Mouse (Mus musculus): Measurements from ENCODE around the gene Olfr1377. TPM values are rescaled to one million over a fixed set of nuclear protein-coding genes. Genes with fewer than 3 reads are reported as not detected.

Gene Olfr1377
- not detected in 2 replicates for polyA plus RNA-seq (2014; fragmentation: Nextera tagmentation; extraction: Ambion mirVana)

DNA sequence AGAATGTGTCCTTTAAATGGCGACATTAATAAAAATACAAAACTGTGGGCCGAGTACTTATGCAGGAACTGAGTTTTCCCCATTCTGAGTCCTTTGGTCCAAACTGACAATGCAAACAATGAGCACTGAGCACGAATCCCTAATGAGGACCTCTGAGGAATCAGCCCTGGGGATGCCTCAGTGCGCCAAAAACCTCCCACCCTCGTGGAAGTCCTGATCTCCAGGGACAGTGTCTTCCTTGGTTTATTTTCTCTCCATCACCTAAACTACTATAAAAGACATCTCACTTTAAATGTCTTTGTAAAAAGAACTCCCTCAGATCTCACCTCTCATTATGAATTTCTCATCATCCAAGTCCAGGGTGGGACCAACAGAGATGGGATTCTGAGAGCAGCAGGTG, at the start of gene Olfr1377:
Olfr1377 (plus strand) TSS at position 301 of the 400 bp plus-strand sequence.
- ATAC-seq (ENCODE audit: low read depth), result no peak
- no peaks in the 10 kb centered on the region for H3K27me3 ChIP-seq (ENCODE audit: control insufficient read depth, insufficient read depth, low read length)
- H3K4me3 ChIP-seq (ENCODE audit: low read depth, low read length), result no peak within 1 kb of the TSS
- WGBS, result 66% methylated on average over 5 of the region's 5 CpGs
- H3K9ac ChIP-seq (replicated peaks; ENCODE audit: low read depth, low read length), result no peak within 1 kb of the TSS
- H3K4me2 ChIP-seq (ENCODE audit: low read depth, low read length), result no peak within 1 kb of the TSS
- no peaks in the 10 kb centered on the region for H3K4me1 ChIP-seq (ENCODE audit: control insufficient read depth, insufficient read depth, low read length)
- no peaks in the 10 kb centered on the region for H3K36me3 ChIP-seq (ENCODE audit: control insufficient read depth, insufficient read depth, low read length)
- no peak within 1 kb of the TSS for H3K27ac ChIP-seq (ENCODE audit: low read depth, low read length)
- H3K9me3 ChIP-seq (ENCODE audit: control insufficient read depth, low read length), result no peaks in the 10 kb centered on the region; the same call in 1 of the 2 replicates

DNA sequence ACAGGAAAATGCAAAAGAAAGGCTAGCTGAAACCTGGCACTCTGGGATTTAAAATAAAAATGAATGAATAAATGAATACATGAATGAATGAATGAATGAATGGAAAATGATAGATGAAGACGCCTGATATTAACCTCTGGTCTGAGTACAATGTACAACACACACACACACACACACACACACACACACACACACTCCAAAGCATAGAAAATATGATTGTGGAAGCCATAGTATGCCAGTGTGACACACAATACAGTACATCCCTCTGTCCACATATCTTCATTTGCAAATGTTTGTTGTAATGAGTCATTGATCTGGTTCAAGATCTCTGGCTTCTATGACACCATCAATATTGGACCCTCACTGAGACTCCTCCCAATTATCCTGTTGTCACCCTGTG, 49.7 kb upstream of the Olfr1377 start:
- 0 out of 2 replicates have a peak, but pooled peaks cover 5% of the 10 kb centered on the region for H3K4me1 ChIP-seq (ENCODE audit: control insufficient read depth, insufficient read depth, low read length)
- no peak overlapping the region; the same call in 1 of the 2 replicates for H3K27ac ChIP-seq (ENCODE audit: low read depth, low read length)
- ATAC-seq (ENCODE audit: low read depth), result peak; percentile 15; the same call in 1 of the 2 replicates
- no peaks in the 10 kb centered on the region for H3K36me3 ChIP-seq (ENCODE audit: control insufficient read depth, insufficient read depth, low read length)
- H3K9ac ChIP-seq (replicated peaks; ENCODE audit: low read depth, low read length), result no peak overlapping the region
- H3K9me3 ChIP-seq (ENCODE audit: control insufficient read depth, low read length), result no peaks in the 10 kb centered on the region
- no peaks in the 10 kb centered on the region for H3K27me3 ChIP-seq (ENCODE audit: control insufficient read depth, insufficient read depth, low read length)
- WGBS, result 87% methylated on average over 1 of the region's 1 CpGs
- no peak overlapping the region for H3K4me3 ChIP-seq (ENCODE audit: low read depth, low read length)
- H3K4me2 ChIP-seq (ENCODE audit: low read depth, low read length), result peak overlapping the region; percentile 95

- no peaks in the 10 kb centered on the region for H3K36me3 ChIP-seq (ENCODE audit: control insufficient read depth, insufficient read depth, low read length)
- 81% methylated on average over 8 of the region's 8 CpGs for WGBS
- H3K9ac ChIP-seq (replicated peaks; ENCODE audit: low read depth, low read length), result no peak overlapping the region
- H3K27me3 ChIP-seq (ENCODE audit: control insufficient read depth, insufficient read depth, low read length), result no peaks in the 10 kb centered on the region
- no peak for ATAC-seq (ENCODE audit: low read depth)
- H3K4me1 ChIP-seq (ENCODE audit: control insufficient read depth, insufficient read depth, low read length), result no peaks in the 10 kb centered on the region
- H3K27ac ChIP-seq (ENCODE audit: low read depth, low read length), result no peak overlapping the region
- H3K4me3 ChIP-seq (ENCODE audit: low read depth, low read length), result no peak overlapping the region
- no peaks in the 10 kb centered on the region for H3K9me3 ChIP-seq (ENCODE audit: control insufficient read depth, low read length)
- H3K4me2 ChIP-seq (ENCODE audit: low read depth, low read length), result no peak overlapping the region
Observed at GRCm38 (mm10) chr11:50938435-50938834, 43.3 kb upstream of the Olfr1377 start.

GRCm38 (mm10) chr11:50939621-50940366, 42.0 kb upstream of the Olfr1377 start:
- Histone ChIP-seq H3K9ac (replicated peaks; ENCODE audit: low read depth, low read length) (no peak overlapping the region), H3K4me1 (ENCODE audit: control insufficient read depth, insufficient read depth, low read length) (no peaks in the 10 kb centered on the region), H3K4me3 (ENCODE audit: low read depth, low read length) (no peak overlapping the region), H3K4me2 (ENCODE audit: low read depth, low read length) (no peak overlapping the region), H3K9me3 (ENCODE audit: control insufficient read depth, low read length) (no peaks in the 10 kb centered on the region), H3K27ac (ENCODE audit: low read depth, low read length) (no peak overlapping the region), H3K36me3 (ENCODE audit: control insufficient read depth, insufficient read depth, low read length) (no peaks in the 10 kb centered on the region), H3K27me3 (ENCODE audit: control insufficient read depth, insufficient read depth, low read length) (no peaks in the 10 kb centered on the region)
- peak; percentile 81 for ATAC-seq (ENCODE audit: low read depth)
- WGBS, result 38% methylated on average over 14 of the region's 14 CpGs

- Histone ChIP-seq H3K4me2 (ENCODE audit: low read depth, low read length) (no peak overlapping the region), H3K27ac (ENCODE audit: low read depth, low read length) (no peak overlapping the region), H3K4me1 (ENCODE audit: control insufficient read depth, insufficient read depth, low read length) (no peaks in the 10 kb centered on the region), H3K27me3 (ENCODE audit: control insufficient read depth, insufficient read depth, low read length) (no peaks in the 10 kb centered on the region), H3K9ac (replicated peaks; ENCODE audit: low read depth, low read length) (no peak overlapping the region), H3K9me3 (ENCODE audit: control insufficient read depth, low read length) (no peaks in the 10 kb centered on the region), H3K36me3 (ENCODE audit: control insufficient read depth, insufficient read depth, low read length) (no peaks in the 10 kb centered on the region), H3K4me3 (ENCODE audit: low read depth, low read length) (no peak overlapping the region)
- WGBS, result 77% methylated on average over 12 of the region's 12 CpGs
- ATAC-seq (ENCODE audit: low read depth), result no peak
Observed at GRCm38 (mm10) chr11:50942386-50942785, 39.4 kb upstream of the Olfr1377 start.

- H3K27ac ChIP-seq (ENCODE audit: low read depth, low read length), result no peak within 1 kb of the TSS
- no peak within 1 kb of the TSS for H3K4me3 ChIP-seq (ENCODE audit: low read depth, low read length)
- WGBS, result 83% methylated on average over 14 of the region's 14 CpGs
- no peak within 1 kb of the TSS for H3K9ac ChIP-seq (replicated peaks; ENCODE audit: low read depth, low read length)
- H3K4me2 ChIP-seq (ENCODE audit: low read depth, low read length), result no peak within 1 kb of the TSS
- no peak for ATAC-seq (ENCODE audit: low read depth)
- no peaks in the 10 kb centered on the region for H3K9me3 ChIP-seq (ENCODE audit: control insufficient read depth, low read length)
- H3K36me3 ChIP-seq (ENCODE audit: control insufficient read depth, insufficient read depth, low read length), result no peaks in the 10 kb centered on the region
- H3K27me3 ChIP-seq (ENCODE audit: control insufficient read depth, insufficient read depth, low read length), result no peaks in the 10 kb centered on the region
- no peaks in the 10 kb centered on the region for H3K4me1 ChIP-seq (ENCODE audit: control insufficient read depth, insufficient read depth, low read length)
Observed at GRCm38 (mm10) chr11:50943506-50943905, 38.3 kb upstream of the Olfr1377 start, which contains the start of gene 4933414I15Rik. Gene 4933414I15Rik (minus strand): TSS chr11:50943765.

- no peak overlapping the region for H3K4me3 ChIP-seq (ENCODE audit: low read depth, low read length)
- ATAC-seq (ENCODE audit: low read depth), result no peak
- H3K4me2 ChIP-seq (ENCODE audit: low read depth, low read length), result no peak overlapping the region
- WGBS, result 82% methylated on average over 14 of the region's 14 CpGs
- no peak overlapping the region for H3K27ac ChIP-seq (ENCODE audit: low read depth, low read length)
- H3K36me3 ChIP-seq (ENCODE audit: control insufficient read depth, insufficient read depth, low read length), result no peaks in the 10 kb centered on the region
- no peaks in the 10 kb centered on the region for H3K9me3 ChIP-seq (ENCODE audit: control insufficient read depth, low read length)
- H3K4me1 ChIP-seq (ENCODE audit: control insufficient read depth, insufficient read depth, low read length), result no peaks in the 10 kb centered on the region
- H3K27me3 ChIP-seq (ENCODE audit: control insufficient read depth, insufficient read depth, low read length), result no peaks in the 10 kb centered on the region
- no peak overlapping the region for H3K9ac ChIP-seq (replicated peaks; ENCODE audit: low read depth, low read length)
Observed at GRCm38 (mm10) chr11:50952290-50952689, 29.5 kb upstream of the Olfr1377 start.

DNA sequence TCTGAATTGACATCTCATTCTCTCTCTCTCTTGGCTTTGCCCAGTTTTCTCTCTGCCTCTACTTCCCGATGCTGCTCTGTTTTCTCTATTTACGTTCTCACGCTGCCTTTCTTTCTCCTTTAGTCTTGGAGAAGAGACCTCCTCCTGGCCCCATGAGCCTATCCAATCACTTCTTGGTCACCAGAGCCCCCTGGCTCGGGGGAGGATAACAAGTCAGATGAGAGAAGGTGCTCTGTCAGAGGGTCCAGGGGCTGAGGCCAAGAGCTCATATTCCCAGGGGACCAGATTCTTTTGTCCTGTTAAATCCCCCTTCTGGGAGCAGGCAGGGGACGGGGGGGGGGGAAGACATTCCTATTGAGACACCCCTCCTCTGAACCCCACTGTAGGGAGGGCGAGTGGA, 28.1 kb upstream of the Olfr1377 start, which contains the start of gene Prop1:
Prop1 (minus strand) TSS at position 101 of the 400 bp plus-strand sequence.
- no peak for ATAC-seq (ENCODE audit: low read depth)
- H3K9ac ChIP-seq (replicated peaks; ENCODE audit: low read depth, low read length), result no peak within 1 kb of the TSS
- H3K4me1 ChIP-seq (ENCODE audit: control insufficient read depth, insufficient read depth, low read length), result no peaks in the 10 kb centered on the region
- H3K9me3 ChIP-seq (ENCODE audit: control insufficient read depth, low read length), result no peaks in the 10 kb centered on the region
- H3K27ac ChIP-seq (ENCODE audit: low read depth, low read length), result no peak within 1 kb of the TSS
- H3K27me3 ChIP-seq (ENCODE audit: control insufficient read depth, insufficient read depth, low read length), result no peaks in the 10 kb centered on the region
- 68% methylated on average over 6 of the region's 6 CpGs for WGBS
- no peak within 1 kb of the TSS for H3K4me3 ChIP-seq (ENCODE audit: low read depth, low read length)
- H3K4me2 ChIP-seq (ENCODE audit: low read depth, low read length), result no peak within 1 kb of the TSS
- H3K36me3 ChIP-seq (ENCODE audit: control insufficient read depth, insufficient read depth, low read length), result no peaks in the 10 kb centered on the region

DNA sequence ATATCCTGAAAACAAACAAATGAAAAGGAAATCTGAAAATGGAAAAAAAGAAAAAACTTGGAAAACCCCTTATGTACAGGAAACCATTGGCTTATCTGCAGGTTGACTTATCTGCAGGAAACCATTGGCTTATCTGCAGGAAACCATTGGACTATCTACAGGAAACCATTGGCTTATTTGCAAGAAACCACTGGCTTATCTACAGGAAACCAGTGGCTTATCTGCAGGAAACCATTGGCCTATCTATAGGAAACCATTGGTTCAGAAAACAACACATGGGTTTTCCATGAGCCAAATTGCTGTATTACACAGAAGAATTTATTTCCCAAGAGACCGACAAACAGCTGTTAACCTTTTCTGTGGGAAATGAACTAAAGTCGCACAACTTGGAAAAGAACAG, 16.9 kb upstream of the Olfr1377 start:
- H3K36me3 ChIP-seq (ENCODE audit: control insufficient read depth, insufficient read depth, low read length), result no peaks in the 10 kb centered on the region
- no peak for ATAC-seq (ENCODE audit: low read depth)
- H3K9ac ChIP-seq (replicated peaks; ENCODE audit: low read depth, low read length), result no peak overlapping the region
- H3K9me3 ChIP-seq (ENCODE audit: control insufficient read depth, low read length), result no peaks in the 10 kb centered on the region
- no peaks in the 10 kb centered on the region for H3K4me1 ChIP-seq (ENCODE audit: control insufficient read depth, insufficient read depth, low read length)
- H3K27ac ChIP-seq (ENCODE audit: low read depth, low read length), result no peak overlapping the region
- H3K4me3 ChIP-seq (ENCODE audit: low read depth, low read length), result no peak overlapping the region
- 79% methylated on average over 2 of the region's 2 CpGs for WGBS
- H3K4me2 ChIP-seq (ENCODE audit: low read depth, low read length), result no peak overlapping the region
- no peaks in the 10 kb centered on the region for H3K27me3 ChIP-seq (ENCODE audit: control insufficient read depth, insufficient read depth, low read length)
